Mouse (Mus musculus): ENCODE results near the gene Rab11fip3.

DNA sequence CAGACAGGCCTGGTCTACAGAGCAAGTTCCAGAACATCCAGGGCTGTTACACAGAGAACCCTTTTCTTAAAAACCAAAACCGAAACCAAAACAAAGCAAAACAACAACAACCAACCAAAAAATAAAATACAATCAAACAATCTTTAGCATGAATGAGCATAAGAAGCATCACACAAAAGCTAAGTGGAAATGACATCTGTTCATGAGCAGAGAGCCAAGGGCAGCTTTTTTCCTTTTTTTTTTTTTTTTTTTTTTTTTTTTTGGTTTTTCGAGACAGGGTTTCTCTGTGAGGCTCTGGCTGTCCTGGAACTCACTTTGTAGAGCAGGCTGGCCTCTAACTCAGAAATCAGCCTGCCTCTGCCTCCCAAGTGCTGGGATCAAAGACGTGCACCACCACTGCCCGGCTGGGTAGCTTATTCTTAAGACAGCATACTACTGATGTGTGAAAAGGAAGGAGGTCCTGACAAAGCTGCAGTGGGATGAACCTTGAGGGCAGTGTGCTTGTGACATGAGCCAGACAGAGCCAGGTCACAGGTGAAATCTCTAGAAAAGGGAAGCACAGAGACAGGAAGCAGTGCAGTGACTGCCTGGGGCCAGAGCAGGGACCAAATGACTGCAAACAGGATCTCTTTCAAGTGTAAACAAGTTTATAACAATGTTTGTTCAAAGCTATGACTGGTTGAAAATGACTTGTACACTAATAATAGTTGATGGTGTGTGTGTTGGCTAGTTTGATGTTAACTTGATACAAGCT is 98.2 kb downstream of the Rab11fip3 start:
- TF ChIP-seq CTCF (IDR thresholded peaks at IDR 0.05; ENCODE audit: borderline replicate concordance, insufficient read depth, low read depth, low read length): no peak
- no peak for TF ChIP-seq POLR2A (IDR thresholded peaks at IDR 0.05; ENCODE audit: borderline replicate concordance, insufficient read depth, low read length)
